Mouse (Mus musculus) adrenal gland, adult (tissue): ENCODE data around the gene Cep170b.

Experiments
- DNase-seq, 2 experiments: peaks; one replicate each; pipeline ENCODE4 v3.0.0; 2022 to 2023; ENCODE audit warnings: low spot score in 1 of 2; ENCODE audit not compliant: inconsistent age in 2 of 2

Gene Cep170b

GRCm38 (mm10) chr12:112720216-112720615 lies at the start of gene Cep170b:
Cep170b (plus strand) TSS chr12:112720455.
- DNase-seq = no peak

DNA sequence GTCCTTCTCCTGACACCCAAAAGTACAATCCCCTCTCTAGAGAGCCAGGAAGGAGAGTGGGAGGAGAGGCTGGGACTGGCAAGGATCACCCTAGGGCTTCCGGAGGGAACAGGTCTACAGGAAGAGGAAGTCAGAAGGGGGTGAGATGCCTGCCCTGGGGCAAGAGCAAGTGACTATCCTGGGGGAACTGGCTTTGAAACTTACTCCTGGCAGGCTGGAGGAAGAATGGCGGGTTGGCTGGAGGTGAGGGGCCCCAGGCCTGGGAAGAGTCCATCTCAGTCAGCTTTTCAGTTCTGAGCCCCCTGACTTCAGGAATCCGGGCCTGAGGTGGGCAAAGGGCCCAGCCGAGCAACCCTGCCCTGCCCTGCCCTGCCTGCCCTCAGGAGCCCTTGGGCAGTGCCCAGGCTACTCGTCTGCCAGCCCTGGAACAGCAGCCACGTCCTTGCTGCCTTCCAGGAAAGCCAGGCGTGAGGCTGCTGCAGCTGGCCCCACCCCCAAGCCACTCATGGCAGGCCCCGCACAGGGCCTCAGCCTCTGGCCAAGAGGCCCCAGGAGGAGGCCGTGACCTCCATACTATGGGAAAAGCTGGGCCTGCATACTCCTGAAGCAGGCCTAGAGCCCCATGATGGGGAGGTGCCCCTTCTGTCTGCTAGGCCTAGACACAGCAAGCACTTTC lies 49.4 kb upstream of the Cep170b start:
- DNase-seq = peak; percentile 81 to 95

GRCm38 (mm10) chr12:112671891-112672290 lies 48.4 kb upstream of the Cep170b start:
- peak in 1 of 2 experiments; percentile 72 for DNase-seq

DNA sequence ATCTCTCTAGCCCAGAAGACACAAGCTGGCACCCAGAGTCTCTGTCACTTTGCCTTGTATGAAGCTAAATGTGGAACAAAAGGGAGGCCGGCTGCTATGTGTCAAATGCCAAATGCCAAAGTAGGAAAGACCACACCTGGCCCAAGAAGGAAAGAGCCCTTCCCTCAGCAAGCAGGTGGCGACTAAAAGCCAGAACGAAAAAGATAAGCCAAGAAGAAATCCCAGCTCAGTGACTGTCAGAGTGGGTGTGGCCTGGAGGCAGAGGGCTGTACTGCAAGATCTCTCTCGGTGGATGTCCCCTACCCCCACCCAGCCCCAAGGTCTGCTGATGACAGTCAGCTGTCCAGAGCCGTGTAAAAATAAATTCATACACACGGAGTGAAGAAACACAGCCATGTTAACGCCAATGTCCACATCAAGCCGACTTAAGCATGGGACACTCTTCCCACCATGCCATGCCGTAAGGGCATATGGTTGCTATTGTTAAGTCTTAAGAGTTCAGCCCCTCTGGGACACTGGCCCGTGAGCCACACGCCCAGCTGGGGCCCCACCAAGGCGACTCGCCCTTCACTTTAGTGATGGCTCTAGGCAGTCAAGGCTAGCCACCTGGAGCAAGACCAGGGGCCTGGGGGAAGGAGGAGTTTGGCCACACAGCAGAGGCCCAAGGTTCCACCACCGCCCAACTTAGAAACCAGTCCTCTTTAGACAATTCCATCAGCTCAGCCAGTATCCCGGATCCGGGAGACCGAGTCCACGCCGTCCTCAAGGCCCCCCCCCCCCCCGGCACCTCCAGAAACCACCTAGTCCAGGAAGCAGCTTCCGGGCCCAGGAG lies 47.3 kb upstream of the Cep170b start:
- DNase-seq = peak; percentile 76 to 93

DNA sequence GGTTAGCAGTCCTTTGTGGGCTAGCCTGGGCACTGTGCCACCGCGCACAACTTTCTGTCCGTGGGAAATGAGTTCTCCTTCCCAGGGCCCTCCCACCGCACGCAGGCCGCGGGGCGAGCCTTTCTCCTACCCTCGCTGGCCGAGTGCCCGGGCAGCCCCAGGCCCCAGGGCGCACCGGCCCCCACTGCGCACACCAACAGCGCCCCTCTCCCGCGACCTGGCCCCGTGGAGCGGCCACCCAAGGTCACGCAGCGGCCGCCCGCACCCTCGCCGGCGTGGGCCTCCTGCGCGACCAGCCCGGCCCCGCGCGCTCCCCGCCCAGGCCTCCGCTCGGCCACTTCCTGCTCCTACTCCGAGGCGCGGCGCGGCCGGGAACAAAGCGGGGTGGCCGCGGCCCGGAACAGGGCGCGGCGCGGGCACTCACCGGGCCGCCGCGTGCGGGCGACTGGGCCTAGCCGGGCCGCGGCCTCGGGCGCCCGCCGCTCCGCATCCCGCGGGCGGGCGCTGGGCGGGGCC lies 46.6 kb upstream of the Cep170b start:
- peak; percentile 68 to 83 for DNase-seq

DNA sequence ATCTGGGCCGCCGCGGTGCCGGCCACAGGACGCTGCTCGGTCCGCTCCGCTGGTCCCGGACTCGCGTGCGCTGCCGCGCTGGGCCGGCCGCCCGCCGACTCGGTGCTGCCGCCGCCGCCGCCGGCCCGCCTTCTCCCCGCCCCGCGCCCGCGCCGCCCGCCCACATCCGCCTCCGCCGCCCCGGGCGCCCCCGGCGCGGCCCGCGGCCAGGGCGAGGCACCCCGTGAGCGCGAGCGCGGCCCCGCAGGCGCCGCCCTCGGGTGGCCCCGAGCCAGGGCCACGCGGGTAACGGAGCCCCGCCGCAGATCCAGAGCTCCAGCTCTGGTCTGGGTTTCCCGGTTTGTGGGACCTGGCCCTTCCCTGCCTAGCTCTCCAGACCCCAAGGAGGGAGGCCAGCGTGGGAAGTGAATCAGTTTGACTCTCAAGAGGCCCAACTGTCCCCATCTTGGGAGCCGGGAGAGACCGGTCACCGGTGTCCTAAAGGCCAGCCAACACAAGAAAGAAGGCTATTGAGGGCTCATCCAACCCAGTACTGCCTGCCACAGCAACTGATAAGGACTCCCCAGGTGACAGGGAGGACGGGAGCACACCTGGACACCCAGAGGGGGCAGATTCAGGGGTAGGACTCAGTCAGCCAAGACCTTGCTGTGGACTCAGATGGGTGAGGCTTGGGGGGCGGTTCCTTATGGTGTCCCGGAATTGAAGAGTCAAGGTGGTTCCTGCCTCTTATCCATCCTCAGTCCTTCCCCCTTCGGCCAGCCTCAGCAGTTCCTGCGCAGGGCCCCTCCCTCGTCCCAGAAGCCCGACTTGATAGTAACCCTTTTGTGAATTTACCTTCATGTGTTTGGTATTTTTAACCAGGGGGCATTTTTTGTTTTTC lies 45.9 kb upstream of the Cep170b start, which contains the start of gene Akt1:
Akt1 (minus strand) TSS at position 753 of the 880 bp plus-strand sequence.
- peak; percentile 81 to 93 for DNase-seq

GRCm38 (mm10) chr12:112675245-112676035 lies 44.8 kb upstream of the Cep170b start:
- peak; percentile 93 to 97 for DNase-seq

DNA sequence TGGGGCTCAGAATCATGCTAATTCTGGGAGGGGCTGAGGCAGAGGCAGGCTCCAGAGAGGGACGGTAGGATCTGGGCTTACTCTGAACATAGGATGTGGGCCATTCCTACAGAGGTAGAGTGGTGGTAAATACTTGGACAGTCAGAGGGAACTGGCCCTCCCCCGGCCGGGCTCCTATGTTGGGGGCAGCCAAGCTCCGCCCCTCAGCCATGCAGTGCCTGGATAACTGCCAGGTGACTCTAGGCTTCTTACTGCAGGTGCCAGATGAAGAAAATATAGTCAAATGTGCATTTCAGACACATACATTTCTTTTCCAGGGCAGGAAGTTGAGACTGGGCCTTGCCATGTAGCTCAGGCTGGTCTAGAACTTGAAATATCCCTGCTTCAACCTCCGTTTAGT lies 43.2 kb upstream of the Cep170b start:
- DNase-seq = peak; percentile 73 to 85

DNA sequence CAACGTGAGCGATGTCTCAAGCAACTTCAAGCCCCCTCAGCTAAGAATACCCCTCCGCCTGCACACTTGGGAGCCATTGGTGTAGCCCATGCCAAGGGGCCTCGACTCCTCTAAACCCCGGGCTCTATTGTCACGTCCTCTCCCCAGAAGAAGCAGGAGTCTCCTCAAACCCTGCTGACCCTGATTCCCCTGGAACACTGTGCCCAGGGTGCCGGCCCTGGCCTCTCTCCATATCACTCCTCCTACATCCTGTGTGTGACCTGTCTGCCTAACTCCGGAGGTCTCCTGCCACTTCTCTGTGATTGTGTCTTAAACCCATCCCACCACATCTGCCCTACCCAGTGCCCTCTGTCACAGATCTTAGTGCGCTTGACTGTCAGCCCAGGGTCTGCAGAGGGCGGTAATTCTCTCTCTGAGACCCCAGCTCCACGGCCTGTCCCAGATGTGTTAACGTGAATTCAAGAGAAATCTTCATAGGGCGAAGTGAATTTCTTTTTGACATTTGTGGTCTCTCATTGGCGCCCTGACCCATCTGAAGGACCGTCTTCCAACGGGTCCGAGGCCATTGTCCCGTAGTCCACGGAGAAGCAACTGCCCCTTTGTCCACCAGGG lies 42.2 kb upstream of the Cep170b start:
- peak in 1 of 2 experiments; percentile 53 for DNase-seq

GRCm38 (mm10) chr12:112678555-112679026 lies 41.7 kb upstream of the Cep170b start, which contains the start of gene Zbtb42:
Zbtb42 (plus strand) TSS chr12:112678828.
- peak; percentile 85 to 91 for DNase-seq

DNA sequence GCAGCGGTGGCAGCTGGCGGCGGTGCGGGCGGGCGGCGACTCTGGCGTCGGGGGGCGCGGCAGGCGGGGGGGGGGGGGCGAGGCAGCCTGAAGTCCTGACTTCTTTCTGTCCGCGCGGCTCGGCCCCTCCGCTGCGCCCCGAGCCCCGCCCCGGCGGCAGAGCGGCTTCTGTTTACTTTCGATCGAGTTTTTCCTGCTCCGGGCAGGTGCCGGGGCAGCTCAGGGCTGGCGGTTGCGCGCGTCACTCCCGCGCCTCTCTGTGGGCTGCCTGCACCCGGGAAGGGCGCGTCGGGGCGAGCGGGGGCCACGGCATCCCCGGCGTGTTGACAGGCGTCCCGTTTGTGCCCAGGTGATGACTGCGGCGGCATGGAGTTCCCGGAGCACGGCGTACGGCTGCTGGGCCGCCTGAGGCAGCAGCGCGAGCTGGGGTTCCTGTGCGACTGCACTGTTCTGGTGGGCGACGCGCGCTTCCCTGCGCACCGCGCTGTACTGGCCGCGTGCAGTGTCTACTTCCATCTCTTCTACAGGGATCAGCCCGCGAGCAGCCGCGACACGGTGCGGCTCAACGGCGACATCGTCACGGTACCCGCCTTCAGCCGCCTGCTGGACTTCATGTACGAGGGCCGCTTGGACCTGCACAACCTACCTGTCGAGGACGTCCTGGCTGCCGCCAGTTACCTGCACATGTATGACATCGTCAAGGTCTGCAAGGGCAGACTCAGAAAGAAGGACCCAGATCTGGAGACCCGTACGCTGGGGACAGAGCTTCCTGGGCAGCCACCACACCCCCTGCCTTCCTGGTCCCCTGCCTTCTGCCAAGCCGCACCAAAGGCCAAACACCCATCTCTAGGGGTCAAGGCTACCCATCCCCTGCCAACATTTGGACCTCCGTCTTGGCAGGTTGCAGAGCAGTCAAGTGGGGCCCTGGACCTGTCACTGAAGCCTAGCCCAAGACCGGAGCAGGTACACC lies 40.9 kb upstream of the Cep170b start:
- peak; percentile 53 to 67 for DNase-seq

DNA sequence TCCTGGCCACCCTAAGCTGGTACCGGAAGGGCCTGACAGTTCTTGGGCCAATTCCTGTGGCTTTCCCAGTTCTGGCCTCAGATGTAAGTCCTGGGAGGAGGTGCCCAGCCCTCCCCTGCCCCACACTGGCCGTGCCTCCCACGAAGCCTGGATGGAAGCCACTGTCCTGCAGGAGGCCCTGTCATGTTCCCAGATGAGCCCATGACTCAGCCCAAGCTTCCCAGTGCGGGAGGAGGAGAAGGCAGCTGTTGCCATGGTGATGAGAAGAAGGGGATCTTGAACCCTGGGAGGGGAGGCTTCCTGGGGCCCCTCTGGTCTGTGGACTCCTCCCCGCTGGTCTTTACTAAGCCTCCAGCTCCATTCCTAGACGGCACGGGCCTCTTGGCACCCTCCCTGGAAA lies 36.9 kb upstream of the Cep170b start:
- DNase-seq = peak in 1 of 2 experiments; percentile 61

DNA sequence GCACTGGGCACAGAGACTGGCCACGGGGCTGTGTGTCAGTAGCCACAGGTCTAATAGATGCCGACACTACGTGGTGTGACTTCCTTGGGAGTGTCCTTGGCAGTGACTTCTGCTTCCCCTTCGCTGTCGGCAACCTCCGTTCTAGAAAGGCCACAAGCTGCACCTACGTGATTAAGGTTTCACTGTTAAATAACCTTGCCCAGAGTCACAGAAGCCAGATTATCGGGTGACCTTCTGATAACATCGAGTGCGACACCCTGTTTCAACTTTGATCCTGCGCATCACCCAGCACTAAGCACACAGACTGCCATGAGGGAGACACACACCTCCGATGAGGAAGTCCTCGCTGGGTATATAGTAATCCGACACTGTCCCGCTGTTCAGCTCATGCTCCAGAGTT lies 31.8 kb upstream of the Cep170b start:
- DNase-seq = peak in 1 of 2 experiments; percentile 47

GRCm38 (mm10) chr12:112693185-112694126 lies 26.8 kb upstream of the Cep170b start:
- DNase-seq = peak; percentile 97 to 98

GRCm38 (mm10) chr12:112694127-112694475 lies 26.2 kb upstream of the Cep170b start:
- no peak for DNase-seq

DNA sequence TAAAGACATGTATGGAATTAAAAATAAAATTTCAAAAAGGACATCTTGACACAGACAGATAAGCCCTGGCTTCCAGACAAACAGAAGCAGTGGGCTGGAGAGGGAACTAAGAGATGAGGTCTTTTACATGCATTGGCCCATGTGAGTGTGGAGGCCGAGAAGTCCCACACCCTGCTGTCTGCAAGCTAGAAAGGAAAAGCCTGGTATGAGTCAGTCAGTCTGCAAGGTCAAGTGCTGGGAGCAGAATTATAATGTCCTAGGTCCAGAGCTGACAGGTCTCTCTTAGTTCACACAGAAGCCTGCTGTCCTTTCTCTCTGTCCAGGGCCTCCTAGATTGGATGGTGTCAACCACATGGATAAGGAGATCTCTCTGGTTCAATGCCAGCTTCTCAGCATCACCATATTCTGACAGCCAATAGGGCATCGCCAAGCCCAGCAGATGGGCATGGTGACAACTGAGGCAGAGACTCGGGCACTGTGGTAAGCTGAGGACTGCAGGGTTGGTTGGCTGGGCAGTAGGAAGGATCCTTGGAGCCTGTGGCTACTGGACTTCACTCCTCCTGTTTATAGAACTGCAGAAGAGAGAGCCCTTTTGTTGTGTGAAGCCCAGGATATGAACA lies 23.3 kb upstream of the Cep170b start:
- peak; percentile 69 to 78 for DNase-seq

- DNase-seq = no peak
Measured at GRCm38 (mm10) chr12:112700522-112700921, 19.7 kb upstream of the Cep170b start.
